Comparison of ENCODE assay signal across 7 mouse cellular contexts in genomic region chr7:80197941-80198778, GRCm38 (mm10). TPM values are rescaled to one million over a fixed set of nuclear protein-coding genes. Genes with fewer than 3 reads are reported as not detected.
DNase-seq lines count a peak whose midpoint lies in the region; ATAC-seq lines count a peak whose summit lies in the region.

No protein-coding gene starts in this region.

- H3K27ac ChIP-seq in embryonic facial prominence, embryonic 11.5 days (replicated peaks; ENCODE audit: low read depth, low read length), result peak overlapping the region; percentile 92
- peak overlapping the region; percentile 95 for H3K27ac ChIP-seq in limb, embryonic 13.5 days
- H3K27ac ChIP-seq in midbrain, embryonic 15.5 days, result peak overlapping the region; percentile 96

- DNase-seq in adrenal gland, adult 8-10 months, result peak; percentile 81
- DNase-seq in embryonic facial prominence, embryonic 11.5 days (ENCODE audit: low spot score), result peak; percentile 94
- peak; percentile 98 for DNase-seq in heart, adult 11 months
- peak; percentile 84 for DNase-seq in kidney, adult 18-20 months
- DNase-seq in spleen, postnatal 10 days (ENCODE audit: low spot score in 2 of 2), result peak; percentile 82 to 85

- H3K4me1 ChIP-seq in embryonic facial prominence, embryonic 11.5 days (ENCODE audit: control insufficient read depth, insufficient read depth, low read length), result no peaks in the 10 kb centered on the region
- peaks cover 48% of the 10 kb centered on the region for H3K4me1 ChIP-seq in limb, embryonic 13.5 days
- H3K4me1 ChIP-seq in midbrain, embryonic 15.5 days, result peaks cover 67% of the 10 kb centered on the region

- peak; percentile 94 for ATAC-seq in embryonic facial prominence, embryonic 11.5 days (replicated peaks; ENCODE audit: insufficient number of reproducible peaks, low FRiP score, low TSS enrichment, low read depth)
- ATAC-seq in limb, embryonic 13.5 days (ENCODE audit: low FRiP score, low read depth), result peak; percentile 95
- peak; percentile 89 for ATAC-seq in midbrain, embryonic 15.5 days (replicated peaks)

- no peaks in the 10 kb centered on the region for H3K36me3 ChIP-seq in embryonic facial prominence, embryonic 11.5 days (replicated peaks; ENCODE audit: control insufficient read depth, insufficient read depth, low read depth, low read length)
- peaks cover 5% of the 10 kb centered on the region; the same call in 1 of the 2 replicates for H3K36me3 ChIP-seq in limb, embryonic 13.5 days
- H3K36me3 ChIP-seq in midbrain, embryonic 15.5 days (replicated peaks), result no peaks in the 10 kb centered on the region

- no peaks in the 10 kb centered on the region for H3K27me3 ChIP-seq in embryonic facial prominence, embryonic 11.5 days (ENCODE audit: control insufficient read depth, insufficient read depth, low read length)
- no peaks in the 10 kb centered on the region for H3K27me3 ChIP-seq in limb, embryonic 13.5 days
- H3K27me3 ChIP-seq in midbrain, embryonic 15.5 days (replicated peaks), result no peaks in the 10 kb centered on the region

- no peaks in the 10 kb centered on the region for H3K9me3 ChIP-seq in embryonic facial prominence, embryonic 11.5 days (replicated peaks; ENCODE audit: control insufficient read depth, low read length)
- H3K9me3 ChIP-seq in limb, embryonic 13.5 days, result no peaks in the 10 kb centered on the region
- no peaks in the 10 kb centered on the region for H3K9me3 ChIP-seq in midbrain, embryonic 15.5 days

- peak overlapping the region; percentile 84 for H3K4me2 ChIP-seq in embryonic facial prominence, embryonic 11.5 days (ENCODE audit: low read depth, low read length)
- peak overlapping the region; percentile 92 for H3K4me2 ChIP-seq in limb, embryonic 13.5 days (replicated peaks)
- peak overlapping the region; percentile 76 for H3K4me2 ChIP-seq in midbrain, embryonic 15.5 days

- H3K4me3 ChIP-seq in embryonic facial prominence, embryonic 11.5 days (ENCODE audit: low read depth, low read length), result peak overlapping the region; percentile 66
- peak overlapping the region; percentile 75 for H3K4me3 ChIP-seq in limb, embryonic 13.5 days
- H3K4me3 ChIP-seq in midbrain, embryonic 15.5 days, result peak overlapping the region; percentile 77

- peak overlapping the region; percentile 83 for H3K9ac ChIP-seq in embryonic facial prominence, embryonic 11.5 days (replicated peaks; ENCODE audit: low read length)
- peak overlapping the region; percentile 83 for H3K9ac ChIP-seq in limb, embryonic 13.5 days
- H3K9ac ChIP-seq in midbrain, embryonic 15.5 days, result peak overlapping the region; percentile 80

- WGBS in embryonic facial prominence, embryonic 11.5 days, result under 1% methylated on average over 68 of the region's 74 CpGs
- under 1% methylated on average over 67 of the region's 74 CpGs for WGBS in limb, embryonic 13.5 days
- under 1% methylated on average over 72 of the region's 74 CpGs for WGBS in midbrain, embryonic 15.5 days

RNA-seq across cellular contexts. Expression of gene Sema4b, which starts 11.5 kb away (rescaled TPM):
- total RNA-seq in adrenal gland, adult 8-10 months (2022), result 10 to 100 TPM; 58.6 to 86.9 (median 67.8) TPM
- polyA plus RNA-seq in embryonic facial prominence, embryonic 11.5 days (2014; fragmentation: Nextera tagmentation; extraction: Ambion mirVana), result 6.9 and 7.7 TPM in 2 replicates
- polyA plus RNA-seq in limb, embryonic 13.5 days (2015; fragmentation: Nextera tagmentation; extraction: Ambion mirVana), result 14.1 and 15.6 TPM in 2 replicates
- 26.9 and 27.0 TPM in 2 replicates for polyA plus RNA-seq in midbrain, embryonic 15.5 days (2015; fragmentation: Nextera tagmentation; extraction: Ambion mirVana)

RNA-seq across cellular contexts. Expression of gene Cib1, which starts 34.5 kb away (rescaled TPM):
- 100 to 1,000 TPM in 1 of 4 experiments, 10 to 100 TPM in 3; 64.7 to 105 (median 85.9) TPM for total RNA-seq in adrenal gland, adult 8-10 months (2022)
- 53.7 and 59.5 TPM in 2 replicates for polyA plus RNA-seq in embryonic facial prominence, embryonic 11.5 days (2014; fragmentation: Nextera tagmentation; extraction: Ambion mirVana)
- polyA plus RNA-seq in limb, embryonic 13.5 days (2015; fragmentation: Nextera tagmentation; extraction: Ambion mirVana), result 61.9 and 70.1 TPM in 2 replicates
- polyA plus RNA-seq in midbrain, embryonic 15.5 days (2015; fragmentation: Nextera tagmentation; extraction: Ambion mirVana), result 28.5 and 29.7 TPM in 2 replicates

RNA-seq across cellular contexts. Expression of gene Gdpgp1, which starts 34.5 kb away (rescaled TPM):
- total RNA-seq in adrenal gland, adult 8-10 months (2022), result 1 to 10 TPM; 4.2 to 6.1 (median 5.3) TPM
- 2.2 and 3.9 TPM in 2 replicates for polyA plus RNA-seq in embryonic facial prominence, embryonic 11.5 days (2014; fragmentation: Nextera tagmentation; extraction: Ambion mirVana)
- 3.5 TPM in 2 replicates for polyA plus RNA-seq in limb, embryonic 13.5 days (2015; fragmentation: Nextera tagmentation; extraction: Ambion mirVana)
- 4.5 and 5.3 TPM in 2 replicates for polyA plus RNA-seq in midbrain, embryonic 15.5 days (2015; fragmentation: Nextera tagmentation; extraction: Ambion mirVana)

RNA-seq across cellular contexts. Expression of gene Ttll13, which starts 48.0 kb away (rescaled TPM):
- 1 to 10 TPM; 1.7 to 2.2 (median 1.9) TPM for total RNA-seq in adrenal gland, adult 8-10 months (2022)
- 0.13 and 0.35 TPM in 2 replicates for polyA plus RNA-seq in embryonic facial prominence, embryonic 11.5 days (2014; fragmentation: Nextera tagmentation; extraction: Ambion mirVana)
- 1.3 and 1.5 TPM in 2 replicates for polyA plus RNA-seq in limb, embryonic 13.5 days (2015; fragmentation: Nextera tagmentation; extraction: Ambion mirVana)
- polyA plus RNA-seq in midbrain, embryonic 15.5 days (2015; fragmentation: Nextera tagmentation; extraction: Ambion mirVana), result 2.1 and 2.9 TPM in 2 replicates

Comparison
In these comparisons a context has a peak if more than half of its experiments do, and no peak if none do; other contexts are left out.
1. Peak in every context shown above with its lines: DNase-seq, ATAC-seq, H3K4me3 ChIP-seq and H3K27ac ChIP-seq.